In genomic region chr8:115222545-115222944, GRCm38 (mm10) we compare ENCODE assay signal across 25 mouse cellular contexts.
DNase-seq lines count a peak whose midpoint lies in the region; ATAC-seq lines count a peak whose summit lies in the region.
"Had no signal": no experiment of that assay in that cellular context is flagged by ENCODE, and none has a peak within 500 bp of the region (broad histone marks: within the 10 kb centered on the region; RNA-seq: fewer than 3 reads in every experiment).

No protein-coding gene starts in this region.

- H3K9me3 ChIP-seq in forebrain, embryonic 13.5 days (replicated peaks), result no peaks in the 10 kb centered on the region
- no peaks in the 10 kb centered on the region for H3K9me3 ChIP-seq in forebrain, embryonic 10.5 days
- no peaks in the 10 kb centered on the region for H3K9me3 ChIP-seq in limb, embryonic 12.5 days
- no peaks in the 10 kb centered on the region for H3K9me3 ChIP-seq in limb, embryonic 10.5 days (replicated peaks)
- H3K9me3 ChIP-seq: embryonic facial prominence, embryonic 15.5 days; heart, embryonic 10.5 days; hindbrain, embryonic 12.5 days had no signal

- no peaks in the 10 kb centered on the region; the same call in 1 of the 2 replicates for H3K27me3 ChIP-seq in forebrain, embryonic 13.5 days
- no peaks in the 10 kb centered on the region for H3K27me3 ChIP-seq in forebrain, embryonic 10.5 days (ENCODE audit: poor library complexity, severe bottlenecking)
- peaks cover 11% of the 10 kb centered on the region for H3K27me3 ChIP-seq in limb, embryonic 12.5 days
- no peaks in the 10 kb centered on the region for H3K27me3 ChIP-seq in limb, embryonic 10.5 days (ENCODE audit: low read depth, poor library complexity, severe bottlenecking)
- H3K27me3 ChIP-seq: embryonic facial prominence, embryonic 15.5 days; hindbrain, embryonic 12.5 days had no signal

- DNase-seq in forebrain, embryonic 10.5 days (ENCODE audit: extremely low spot score, low spot score), result no peak
- DNase-seq in limb, embryonic 10.5 days (ENCODE audit: low spot score), result no peak
- DNase-seq in right cerebral cortex, postnatal 4 days, result peak; percentile 28
- DNase-seq in right cerebral cortex, postnatal 14 days, result no peak
- no peak for DNase-seq in layer of hippocampus, adult 8-10 months (ENCODE audit: low spot score in 2 of 2)
- DNase-seq in kidney, adult 18-20 months, result no peak
- DNase-seq: adrenal gland, postnatal 10 days; B cell, adult 2 months; cerebellum, adult 2 months; cerebellum, postnatal 14 days; embryo, embryonic 11 days; gastrocnemius, postnatal 10 days; heart, adult 18-20 months; heart, postnatal 10 days; heart, postnatal 4 days had no signal

- H3K9ac ChIP-seq in forebrain, embryonic 13.5 days, result no peak overlapping the region
- H3K9ac ChIP-seq in limb, embryonic 12.5 days (replicated peaks), result no peak overlapping the region
- H3K9ac ChIP-seq: embryonic facial prominence, embryonic 15.5 days; hindbrain, embryonic 12.5 days had no signal

- H3K27ac ChIP-seq in forebrain, embryonic 13.5 days, result peak overlapping the region; percentile 14; the same call in 1 of the 2 replicates
- no peak overlapping the region for H3K27ac ChIP-seq in forebrain, embryonic 10.5 days
- no peak overlapping the region for H3K27ac ChIP-seq in limb, embryonic 12.5 days
- no peak overlapping the region for H3K27ac ChIP-seq in limb, embryonic 10.5 days
- H3K27ac ChIP-seq: embryonic facial prominence, embryonic 15.5 days; heart, embryonic 10.5 days; hindbrain, embryonic 12.5 days had no signal

- ATAC-seq in forebrain, embryonic 13.5 days, result no peak
- ATAC-seq in limb, embryonic 12.5 days (ENCODE audit: insufficient number of reproducible peaks, insufficient read depth, low FRiP score, low TSS enrichment, low read depth), result no peak
- ATAC-seq: CD4-positive, CD25-positive, alpha-beta regulatory T cell, adult 4 months; hindbrain, embryonic 16.5 days; inflammation-experienced regulatory T-cells, adult 6 months had no signal

- H3K4me2 ChIP-seq in forebrain, embryonic 13.5 days, result no peak overlapping the region
- peak overlapping the region; percentile 4; the same call in 1 of the 2 replicates for H3K4me2 ChIP-seq in limb, embryonic 12.5 days
- H3K4me2 ChIP-seq: embryonic facial prominence, embryonic 15.5 days; hindbrain, embryonic 12.5 days had no signal

- H3K4me3 ChIP-seq in forebrain, embryonic 13.5 days, result no peak overlapping the region
- no peak overlapping the region for H3K4me3 ChIP-seq in forebrain, embryonic 10.5 days
- no peak overlapping the region for H3K4me3 ChIP-seq in limb, embryonic 12.5 days (replicated peaks)
- no peak overlapping the region for H3K4me3 ChIP-seq in limb, embryonic 10.5 days
- H3K4me3 ChIP-seq: embryonic facial prominence, embryonic 15.5 days; erythroblast, embryonic 14.5 days; heart, embryonic 10.5 days; hindbrain, embryonic 12.5 days had no signal

- peaks cover 9% of the 10 kb centered on the region; the same call in 1 of the 2 replicates for H3K4me1 ChIP-seq in forebrain, embryonic 13.5 days
- H3K4me1 ChIP-seq in forebrain, embryonic 10.5 days, result no peaks in the 10 kb centered on the region
- peaks cover 19% of the 10 kb centered on the region; the same call in 1 of the 2 replicates for H3K4me1 ChIP-seq in limb, embryonic 12.5 days (replicated peaks)
- peaks cover 13% of the 10 kb centered on the region; the same call in 1 of the 2 replicates for H3K4me1 ChIP-seq in limb, embryonic 10.5 days

- no peaks in the 10 kb centered on the region for H3K36me3 ChIP-seq in forebrain, embryonic 13.5 days (ENCODE audit: poor library complexity, severe bottlenecking)
- no peaks in the 10 kb centered on the region for H3K36me3 ChIP-seq in forebrain, embryonic 10.5 days (replicated peaks)
- H3K36me3 ChIP-seq in limb, embryonic 12.5 days, result no peaks in the 10 kb centered on the region
- H3K36me3 ChIP-seq in limb, embryonic 10.5 days, result no peaks in the 10 kb centered on the region
- H3K36me3 ChIP-seq: embryonic facial prominence, embryonic 15.5 days; G1E; heart, embryonic 10.5 days; hindbrain, embryonic 12.5 days had no signal

- 56% methylated on average over 13 of the region's 13 CpGs for WGBS in forebrain, embryonic 13.5 days
- 85% methylated on average over 13 of the region's 13 CpGs for WGBS in forebrain, embryonic 10.5 days
- WGBS in limb, embryonic 12.5 days, result 51% methylated on average over 13 of the region's 13 CpGs
- 80% methylated on average over 13 of the region's 13 CpGs for WGBS in limb, embryonic 10.5 days
